Mouse (Mus musculus): ENCODE measurements around the gene Tlr9.

GRCm38 (mm10) chr9:106230734-106231106 is 8.3 kb downstream of the Tlr9 start:
- TF ChIP-seq CTCF (IDR thresholded peaks at IDR 0.05; ENCODE audit: low read depth): peak; percentile 14; the same call in 1 of the 2 replicates
- TF ChIP-seq EP300 (IDR thresholded peaks at IDR 0.05; ENCODE audit: low read depth): no peak

Data from heart, postnatal 0 days (tissue).